In the genomic region with DNA sequence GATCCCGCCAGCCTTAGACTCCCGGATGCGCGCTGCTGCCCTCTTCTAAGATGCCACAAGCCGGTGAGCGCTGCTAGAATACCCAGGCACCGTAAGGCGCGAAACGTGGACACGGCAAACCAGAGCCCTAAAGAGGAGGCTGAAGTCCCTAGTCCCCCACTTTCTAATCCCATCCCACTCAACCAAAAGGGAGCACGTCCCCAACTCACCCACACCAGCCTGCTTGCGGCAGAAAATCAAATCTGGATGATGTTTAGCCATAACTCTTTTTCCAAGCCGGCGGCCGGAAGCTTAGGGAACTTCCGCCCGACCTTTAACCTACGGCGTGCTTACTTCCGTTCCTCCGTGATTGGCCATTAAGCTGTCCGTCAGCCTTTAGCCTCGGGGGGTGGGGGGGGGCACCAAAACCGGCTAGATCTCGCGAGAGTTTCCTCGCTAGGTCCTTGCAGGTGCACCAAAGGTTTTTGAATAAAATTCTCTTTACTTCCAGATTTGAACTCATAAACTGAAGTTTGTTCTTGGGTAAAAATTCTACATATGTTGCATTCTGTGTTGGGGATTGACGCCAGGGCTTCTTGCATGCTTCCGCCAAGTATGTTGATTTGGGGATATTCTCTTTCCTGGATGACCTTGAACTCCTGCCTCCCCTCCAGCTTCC, we compare ENCODE assay signal across 8 mouse cellular contexts. TPM values are rescaled to one million over a fixed set of nuclear protein-coding genes. Genes with fewer than 3 reads are reported as not detected.
DNase-seq lines count a peak whose midpoint lies in the region; ATAC-seq lines count a peak whose summit lies in the region.

Phf5a (minus strand) TSS at position 308 of the 658 bp plus-strand sequence.

- no peaks in the 10 kb centered on the region for H3K9me3 ChIP-seq in hindbrain, embryonic 16.5 days (ENCODE audit: control insufficient read depth, low read length)

- ATAC-seq in hindbrain, embryonic 16.5 days, result peak; percentile 88
- peak; percentile 86 for ATAC-seq in megakaryocyte progenitor cell, adult 5-6 weeks (replicated peaks; ENCODE audit: poor library complexity)

- under 1% methylated on average over 30 of the region's 30 CpGs for WGBS in hindbrain, embryonic 16.5 days

- peaks cover 25% of the 10 kb centered on the region for H3K36me3 ChIP-seq in hindbrain, embryonic 16.5 days (ENCODE audit: control insufficient read depth, insufficient read depth, low read length)

- peak within 1 kb of the TSS; percentile 92 for H3K4me2 ChIP-seq in hindbrain, embryonic 16.5 days (ENCODE audit: low read length)

- H3K27me3 ChIP-seq in hindbrain, embryonic 16.5 days (replicated peaks; ENCODE audit: control insufficient read depth, insufficient read depth, low read length), result no peaks in the 10 kb centered on the region

- peak within 1 kb of the TSS; percentile 91 for H3K4me3 ChIP-seq in hindbrain, embryonic 16.5 days (ENCODE audit: low read length)

- H3K27ac ChIP-seq in hindbrain, embryonic 16.5 days (ENCODE audit: low read depth, low read length), result peak within 1 kb of the TSS; percentile 99

- peaks cover 18% of the 10 kb centered on the region for H3K4me1 ChIP-seq in hindbrain, embryonic 16.5 days (ENCODE audit: control insufficient read depth, insufficient read depth, low read depth, low read length)

- H3K9ac ChIP-seq in hindbrain, embryonic 16.5 days (ENCODE audit: low read depth, low read length), result peak within 1 kb of the TSS; percentile 91

- DNase-seq in T-cell, adult 2 months (ENCODE audit: low spot score), result peak; percentile 85
- peak; percentile 54 to 78 for DNase-seq in cerebellum, postnatal 4 days (ENCODE audit: low spot score in 2 of 2)
- DNase-seq in gastrocnemius, adult 18-20 months (ENCODE audit: low spot score), result peak; percentile 88
- DNase-seq in left cerebral cortex, adult 8-10 months (ENCODE audit: low spot score in 2 of 2), result peak; percentile 62 to 78
- peak; percentile 85 for DNase-seq in right cerebral cortex, postnatal 14 days
- peak; percentile 72 to 82 for DNase-seq in urinary bladder, postnatal 36 days (ENCODE audit: low spot score in 2 of 2)

RNA-seq across cellular contexts. Expression of gene Phf5a, which starts in this region (rescaled TPM):
- total RNA-seq in gastrocnemius, adult 18-20 months (2021), result 10 to 100 TPM; 35.5 to 35.7 TPM
- 118 and 122 TPM in 2 replicates for polyA plus RNA-seq in hindbrain, embryonic 16.5 days (2015; fragmentation: Nextera tagmentation; extraction: Ambion mirVana)
- total RNA-seq in left cerebral cortex, adult 8-10 months (2022), result 10 to 100 TPM; 38.1 to 43.5 (median 38.2) TPM
- total RNA-seq in megakaryocyte progenitor cell, adult 5-6 weeks (2015), result 123 and 128 TPM in 2 replicates
- 83.2 and 110 TPM in 2 replicates for total RNA-seq in megakaryocyte progenitor cell, adult 5-6 weeks (2017)

Comparison
In these comparisons a context has a peak if more than half of its experiments do, and no peak if none do; other contexts are left out.
1. Peak in every context shown above with its lines: DNase-seq, ATAC-seq, H3K4me3 ChIP-seq and H3K27ac ChIP-seq.